Mouse (Mus musculus): ENCODE data around the gene Dnajc5.

DNA sequence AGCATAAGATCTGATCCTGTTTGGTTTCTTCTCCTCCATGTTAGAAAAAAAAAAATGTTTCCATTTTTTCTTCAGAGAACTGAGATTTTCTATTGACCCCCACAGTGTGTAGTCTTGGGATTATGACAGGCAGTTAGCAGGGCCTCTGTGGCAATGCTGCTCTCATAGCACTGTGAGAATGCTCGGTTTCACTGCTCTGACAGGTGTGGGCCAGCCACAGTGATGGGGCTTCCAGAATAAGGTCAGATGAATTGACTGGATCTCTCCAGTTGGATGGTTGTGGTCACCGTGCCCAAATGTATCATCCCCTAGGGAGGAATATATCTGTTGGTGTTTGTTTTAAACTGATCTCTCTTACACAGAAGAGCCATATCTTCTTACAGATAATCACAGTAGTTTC is 11.1 kb upstream of the Dnajc5 start:
- TF ChIP-seq CTCF (IDR thresholded peaks at IDR 0.05; ENCODE audit: low read depth) (no peak), EP300 (IDR thresholded peaks at IDR 0.05; ENCODE audit: low read depth) (no peak)

Measured in heart, postnatal 0 days (tissue).